Mouse (Mus musculus) neural tube, embryonic 15.5 days (tissue): ENCODE measurements at regions not wholly inside any gene's neighbourhood (a gene's known extent, or its start where the extent isn't known, plus 50 kb on each side); places are given as distances from the start of the nearest gene placed in this dataset.

Source experiments
- ATAC-seq: fragments of 200-750 bp; cut with Nextera tagmentation; 2 replicates; pipeline ENCODE4 v1.8.0; 2017; ENCODE audit warnings: mild to moderate bottlenecking, moderate TSS enrichment, moderate library complexity; ENCODE audit not compliant: low FRiP score
- H3K27ac ChIP-seq: fragments of 300-500 bp; sonication (generic); replicated peaks from 2 replicates; pipeline ENCODE4 v1.5.1; 2015; ENCODE audit warnings: mild to moderate bottlenecking, inconsistent platforms
- H3K27me3 ChIP-seq: fragments of 300-500 bp; sonication (generic); replicated peaks from 2 replicates; pipeline ENCODE4 v1.6.1; 2015; ENCODE audit warnings: inconsistent platforms
- H3K36me3 ChIP-seq: fragments of 300-500 bp; sonication (generic); 2 replicates; pipeline ENCODE4 v1.6.1; 2015; ENCODE audit warnings: inconsistent platforms
- H3K4me1 ChIP-seq: fragments of 300-500 bp; sonication (generic); 2 replicates; pipeline ENCODE4 v1.6.1; 2015; ENCODE audit warnings: inconsistent platforms
- H3K4me2 ChIP-seq: fragments of 300-500 bp; sonication (generic); 2 replicates; pipeline ENCODE4 v1.6.1; 2015; ENCODE audit warnings: inconsistent platforms, mild to moderate bottlenecking, moderate library complexity
- H3K4me3 ChIP-seq: fragments of 300-500 bp; sonication (generic); replicated peaks from 2 replicates; pipeline ENCODE4 v1.5.1; 2015; ENCODE audit warnings: mild to moderate bottlenecking, inconsistent platforms
- H3K9ac ChIP-seq: fragments of 300-500 bp; sonication (generic); replicated peaks from 2 replicates; pipeline ENCODE4 v1.6.1; 2015; ENCODE audit warnings: mild to moderate bottlenecking, inconsistent platforms
- H3K9me3 ChIP-seq: fragments of 300-500 bp; sonication (generic); replicated peaks from 2 replicates; pipeline ENCODE4 v1.6.1; 2016; ENCODE audit warnings: inconsistent platforms
- whole genome bisulfite sequencing: fragments of 180-500 bp; shearing (Covaris S2); methylation state at CpG from one replicate; pipeline ENCODE4 v1.1.7; 2015; ENCODE audit warnings: mixed read lengths; 5-methylcytosine and 5-hydroxymethylcytosine counted together

DNA sequence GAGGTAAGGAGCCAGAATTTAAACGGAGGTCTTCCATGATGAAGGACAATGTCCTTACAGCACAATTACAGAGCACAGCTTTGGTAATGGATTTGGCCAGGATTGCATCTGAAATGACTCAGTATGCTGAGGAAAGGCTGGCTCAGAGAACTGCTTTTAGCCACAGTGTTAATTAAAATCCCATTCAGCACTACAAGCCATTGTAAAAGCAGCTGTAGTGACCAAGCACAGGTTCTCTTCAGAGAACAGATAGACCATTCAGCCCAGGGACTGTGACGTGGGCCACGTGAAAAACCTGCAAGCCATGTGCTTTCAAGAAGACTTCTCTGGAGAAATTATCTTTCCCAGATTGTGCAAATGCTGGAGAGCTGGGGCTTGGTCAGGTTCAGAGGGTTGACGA lies 979.7 kb downstream of the Slc22a22 start:
- Histone ChIP-seq H3K9me3 (no peaks in the 10 kb centered on the region), H3K4me2 (no peak overlapping the region), H3K27ac (no peak overlapping the region), H3K4me3 (no peak overlapping the region), H3K9ac (no peak overlapping the region), H3K4me1 (no peaks in the 10 kb centered on the region), H3K36me3 (no peaks in the 10 kb centered on the region), H3K27me3 (no peaks in the 10 kb centered on the region)
- ATAC-seq, result no peak
- 79% methylated on average over 4 of the region's 4 CpGs for WGBS

- Histone ChIP-seq H3K4me1 (no peaks in the 10 kb centered on the region), H3K27me3 (no peaks in the 10 kb centered on the region), H3K9me3 (no peaks in the 10 kb centered on the region), H3K27ac (no peak overlapping the region), H3K4me2 (no peak overlapping the region), H3K36me3 (no peaks in the 10 kb centered on the region), H3K4me3 (no peak overlapping the region), H3K9ac (no peak overlapping the region)
- no peak for ATAC-seq
- WGBS, result 68% methylated on average over 2 of the region's 2 CpGs
Measured at GRCm38 (mm10) chr15:56496355-56496754, 981.1 kb downstream of the Slc22a22 start.

DNA sequence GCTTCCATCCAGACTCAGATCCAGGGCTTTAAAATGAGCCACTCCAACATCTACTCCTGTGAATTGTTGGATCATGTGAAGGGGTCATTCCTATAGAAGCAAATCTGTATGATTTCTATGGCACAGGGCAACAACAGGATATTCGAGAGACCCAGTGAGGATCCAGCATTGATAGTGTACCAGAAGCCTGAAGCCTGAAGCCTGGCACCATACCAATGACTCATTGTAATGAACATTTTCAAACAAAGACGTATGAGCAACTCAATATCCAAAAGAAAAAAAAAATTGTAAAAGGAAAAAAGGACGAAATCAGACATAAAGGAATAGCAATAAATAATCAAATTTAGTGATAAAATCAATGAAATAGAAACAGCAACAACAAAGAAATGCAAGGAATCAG lies 991.5 kb downstream of the Slc22a22 start:
- no peak for ATAC-seq

DNA sequence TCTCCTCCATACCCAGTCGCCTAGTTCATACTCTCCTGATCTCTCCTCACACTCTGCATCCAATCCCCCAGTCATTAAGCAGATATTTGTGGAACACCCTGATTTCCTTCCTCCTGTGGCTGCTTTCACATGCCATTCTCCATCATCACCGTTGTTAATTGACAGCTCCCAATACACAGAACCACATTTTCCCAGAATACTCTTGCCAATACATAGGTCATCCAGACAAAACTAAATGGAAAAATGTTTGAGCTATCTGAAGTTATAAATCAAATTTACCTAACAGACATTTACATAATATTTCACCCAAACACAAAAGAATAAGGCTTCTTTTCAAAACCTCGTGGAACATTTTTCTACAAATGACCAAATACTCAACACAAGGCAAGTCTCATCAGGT lies 992.7 kb downstream of the Slc22a22 start:
- Histone ChIP-seq H3K9ac (no peak overlapping the region), H3K4me3 (no peak overlapping the region), H3K4me2 (no peak overlapping the region), H3K27me3 (no peaks in the 10 kb centered on the region), H3K9me3 (no peaks in the 10 kb centered on the region), H3K36me3 (no peaks in the 10 kb centered on the region), H3K27ac (no peak overlapping the region), H3K4me1 (no peaks in the 10 kb centered on the region)
- 92% methylated on average over 3 of the region's 3 CpGs for WGBS
- ATAC-seq, result no peak

More for the DNA sequence above, 991.5 kb downstream of the Slc22a22 start:
- Histone ChIP-seq H3K27ac (no peak overlapping the region), H3K4me2 (no peak overlapping the region), H3K27me3 (no peaks in the 10 kb centered on the region), H3K4me1 (no peaks in the 10 kb centered on the region), H3K36me3 (no peaks in the 10 kb centered on the region), H3K9ac (no peak overlapping the region), H3K9me3 (no peaks in the 10 kb centered on the region), H3K4me3 (no peak overlapping the region)
- WGBS, result 86% methylated on average over 3 of the region's 3 CpGs

- Histone ChIP-seq H3K27ac (no peak overlapping the region), H3K9ac (no peak overlapping the region), H3K36me3 (no peaks in the 10 kb centered on the region)
Measured at GRCm38 (mm10) chr15:56479682-56480081, 997.7 kb downstream of the Slc22a22 start.

DNA sequence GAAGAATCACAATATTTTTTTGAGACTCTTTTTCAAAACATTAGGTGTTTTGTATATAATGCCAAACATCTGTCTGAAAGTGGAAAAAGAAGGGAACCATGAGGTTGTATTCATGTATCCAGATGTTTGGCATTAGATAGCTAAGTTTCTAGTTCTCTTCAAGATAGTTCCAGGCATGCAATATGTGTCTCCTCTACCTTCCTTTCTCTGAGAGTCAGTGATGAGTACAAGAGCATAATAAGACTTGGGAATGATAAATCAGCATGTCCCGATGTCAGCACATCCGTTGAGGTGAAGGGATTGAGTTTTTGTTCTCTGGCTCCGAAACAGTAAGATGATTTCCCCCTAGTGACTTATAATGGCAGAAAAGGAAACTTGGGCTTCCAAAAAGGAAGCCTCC lies 998.4 kb downstream of the Slc22a22 start:
- no peak for ATAC-seq
- no peak overlapping the region for H3K4me3 ChIP-seq
- no peaks in the 10 kb centered on the region for H3K9me3 ChIP-seq
- no peak overlapping the region for H3K4me2 ChIP-seq
- H3K36me3 ChIP-seq, result no peaks in the 10 kb centered on the region
- H3K27me3 ChIP-seq, result no peaks in the 10 kb centered on the region
- H3K4me1 ChIP-seq, result no peaks in the 10 kb centered on the region
- 70% methylated on average over 3 of the region's 3 CpGs for WGBS
- no peak overlapping the region for H3K27ac ChIP-seq
- H3K9ac ChIP-seq, result no peak overlapping the region

More at GRCm38 (mm10) chr15:56479682-56480081, 997.7 kb downstream of the Slc22a22 start:
- no peaks in the 10 kb centered on the region for H3K27me3 ChIP-seq
- no peak for ATAC-seq
- H3K4me1 ChIP-seq, result no peaks in the 10 kb centered on the region
- no peak overlapping the region for H3K4me2 ChIP-seq
- H3K4me3 ChIP-seq, result no peak overlapping the region
- H3K9me3 ChIP-seq, result no peaks in the 10 kb centered on the region

GRCm38 (mm10) chr15:56473679-56474078 lies 1003.7 kb downstream of the Slc22a22 start:
- no peak overlapping the region for H3K4me3 ChIP-seq
- no peak for ATAC-seq
- H3K27me3 ChIP-seq, result no peaks in the 10 kb centered on the region
- no peaks in the 10 kb centered on the region for H3K36me3 ChIP-seq
- H3K9ac ChIP-seq, result no peak overlapping the region
- H3K27ac ChIP-seq, result no peak overlapping the region
- no peaks in the 10 kb centered on the region for H3K4me1 ChIP-seq
- H3K4me2 ChIP-seq, result no peak overlapping the region
- H3K9me3 ChIP-seq, result no peaks in the 10 kb centered on the region
- WGBS, result 88% methylated on average over 1 of the region's 1 CpGs

GRCm38 (mm10) chr15:56451881-56452280 lies 1025.5 kb downstream of the Slc22a22 start:
- Histone ChIP-seq H3K27ac (no peak overlapping the region), H3K4me2 (no peak overlapping the region), H3K9me3 (no peaks in the 10 kb centered on the region), H3K4me1 (no peaks in the 10 kb centered on the region), H3K36me3 (no peaks in the 10 kb centered on the region), H3K4me3 (no peak overlapping the region), H3K27me3 (no peaks in the 10 kb centered on the region), H3K9ac (no peak overlapping the region)
- ATAC-seq, result no peak
- WGBS, result 71% methylated on average over 4 of the region's 4 CpGs

- Histone ChIP-seq H3K9me3 (no peaks in the 10 kb centered on the region), H3K36me3 (no peaks in the 10 kb centered on the region), H3K27ac (no peak overlapping the region), H3K4me1 (no peaks in the 10 kb centered on the region), H3K4me2 (no peak overlapping the region), H3K27me3 (no peaks in the 10 kb centered on the region), H3K4me3 (no peak overlapping the region), H3K9ac (no peak overlapping the region)
- no peak for ATAC-seq
- 45% methylated on average over 10 of the region's 10 CpGs for WGBS
Measured at GRCm38 (mm10) chr15:56448015-56448645, 1029.3 kb downstream of the Slc22a22 start.

- WGBS, result 88% methylated on average over 4 of the region's 4 CpGs
- H3K4me2 ChIP-seq, result no peak overlapping the region
- H3K27me3 ChIP-seq, result no peaks in the 10 kb centered on the region
- no peak overlapping the region for H3K9ac ChIP-seq
- no peaks in the 10 kb centered on the region for H3K9me3 ChIP-seq
- H3K36me3 ChIP-seq, result no peaks in the 10 kb centered on the region
- H3K4me1 ChIP-seq, result no peaks in the 10 kb centered on the region
- ATAC-seq, result no peak
- no peak overlapping the region for H3K4me3 ChIP-seq
- no peak overlapping the region for H3K27ac ChIP-seq
Measured at GRCm38 (mm10) chr15:56440171-56440570, 1037.3 kb downstream of the Slc22a22 start.

GRCm38 (mm10) chr15:56438370-56438769 lies 1039.1 kb downstream of the Slc22a22 start:
- no peak overlapping the region for H3K9ac ChIP-seq
- WGBS, result 85% methylated on average over 2 of the region's 2 CpGs
- no peaks in the 10 kb centered on the region for H3K4me1 ChIP-seq
- no peak overlapping the region for H3K27ac ChIP-seq
- no peaks in the 10 kb centered on the region for H3K36me3 ChIP-seq
- no peak for ATAC-seq
- H3K4me3 ChIP-seq, result no peak overlapping the region
- no peaks in the 10 kb centered on the region for H3K9me3 ChIP-seq
- H3K27me3 ChIP-seq, result no peaks in the 10 kb centered on the region
- no peak overlapping the region for H3K4me2 ChIP-seq

GRCm38 (mm10) chr15:56436131-56436530 lies 1041.3 kb downstream of the Slc22a22 start:
- Histone ChIP-seq H3K36me3 (no peaks in the 10 kb centered on the region), H3K4me3 (no peak overlapping the region), H3K9me3 (no peaks in the 10 kb centered on the region), H3K4me1 (no peaks in the 10 kb centered on the region), H3K4me2 (no peak overlapping the region), H3K27ac (no peak overlapping the region), H3K27me3 (no peaks in the 10 kb centered on the region), H3K9ac (no peak overlapping the region)
- no peak for ATAC-seq
- 45% methylated on average over 6 of the region's 6 CpGs for WGBS

DNA sequence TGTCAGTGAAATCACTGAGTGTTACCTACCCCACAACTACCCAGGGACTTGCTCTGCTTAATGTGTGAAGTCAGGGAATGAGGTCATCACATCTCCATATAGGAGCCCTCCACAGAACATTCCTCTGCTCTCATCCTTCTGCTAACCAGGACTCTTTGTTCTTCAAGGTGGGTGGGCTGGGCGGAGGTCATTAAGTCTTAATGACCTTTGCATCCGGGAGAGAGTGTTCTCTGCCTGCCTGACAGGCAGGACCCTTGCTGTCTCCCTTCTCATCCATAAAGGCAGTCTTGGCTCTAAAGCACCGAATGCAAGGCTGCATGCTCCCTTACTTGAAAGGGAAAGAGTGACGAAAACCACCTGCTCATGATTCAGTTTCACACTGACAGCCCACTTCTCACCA lies 1051.4 kb downstream of the Slc22a22 start:
- Histone ChIP-seq H3K4me2 (no peak overlapping the region), H3K4me1 (no peaks in the 10 kb centered on the region), H3K27me3 (no peaks in the 10 kb centered on the region), H3K9me3 (no peaks in the 10 kb centered on the region), H3K27ac (no peak overlapping the region), H3K4me3 (no peak overlapping the region), H3K9ac (no peak overlapping the region), H3K36me3 (no peaks in the 10 kb centered on the region)
- ATAC-seq, result no peak
- 9% methylated on average over 4 of the region's 4 CpGs for WGBS
